Mouse (Mus musculus) stomach, postnatal 0 days (tissue): Measurements from ENCODE around the gene Pdik1l. TPM values are rescaled to one million over a fixed set of nuclear protein-coding genes. Genes with fewer than 3 reads are reported as not detected.

Source experiments
- ATAC-seq: fragments of 200-750 bp; cut with Nextera tagmentation; 2 replicates; pipeline ENCODE4 v1.8.0; 2017; ENCODE audit not compliant: low FRiP score, low TSS enrichment
- DNase-seq: peaks from one replicate; pipeline ENCODE4 v3.0.0-alpha.2; 2016; ENCODE audit warnings: low spot score
- H3K27ac ChIP-seq: fragments of 300-500 bp; sonication (generic); replicated peaks from 2 replicates; pipeline ENCODE4 v1.5.1; 2014; ENCODE audit warnings: mild to moderate bottlenecking, control low read depth
- H3K27me3 ChIP-seq: fragments of 300-500 bp; sonication (generic); 2 replicates; pipeline ENCODE4 v1.6.1; 2014; ENCODE audit warnings: low read length; ENCODE audit not compliant: control insufficient read depth, insufficient read depth
- H3K36me3 ChIP-seq: fragments of 300-500 bp; sonication (generic); 2 replicates; pipeline ENCODE4 v1.6.1; 2014; ENCODE audit warnings: low read length, mixed read lengths; ENCODE audit not compliant: control insufficient read depth, insufficient read depth
- H3K4me1 ChIP-seq: fragments of 300-500 bp; sonication (generic); replicated peaks from 2 replicates; pipeline ENCODE4 v1.6.1; 2014; ENCODE audit warnings: antibody characterized with exemption; ENCODE audit not compliant: control insufficient read depth, insufficient read depth
- H3K4me2 ChIP-seq: fragments of 300-500 bp; sonication (generic); replicated peaks from 2 replicates; pipeline ENCODE4 v1.6.1; 2014; ENCODE audit warnings: low read depth, mild to moderate bottlenecking, control low read depth, moderate library complexity
- H3K4me3 ChIP-seq: fragments of 300-500 bp; sonication (generic); 2 replicates; pipeline ENCODE4 v1.5.1; 2014; ENCODE audit warnings: low read depth, low read length, control low read depth
- H3K9ac ChIP-seq: fragments of 300-500 bp; sonication (generic); 2 replicates; pipeline ENCODE4 v1.6.1; 2014; ENCODE audit warnings: mild to moderate bottlenecking, low read length, control low read depth, mixed read lengths
- H3K9me3 ChIP-seq: fragments of 300-500 bp; sonication (generic); 2 replicates; pipeline ENCODE4 v1.6.1; 2016; ENCODE audit warnings: low read length; ENCODE audit not compliant: control insufficient read depth
- CTCF ChIP-seq: IDR thresholded peaks from 2 replicates; pipeline ENCODE4 v1.5.1; 2016; ENCODE audit warnings: antibody characterized with exemption, low read depth, mild to moderate bottlenecking, moderate library complexity
- EP300 ChIP-seq: optimal IDR thresholded peaks from 2 replicates; pipeline ENCODE3; 2016; ENCODE audit warnings: antibody characterized with exemption
- WGBS: fragments of 180-500 bp; shearing (Covaris S2); extraction: QIAGEN DNeasy Blood & Tissue Kit; methylation state at CpG from one replicate; pipeline ENCODE4 v1.1.7; 2014; 5-methylcytosine and 5-hydroxymethylcytosine counted together
- polyA plus RNA-seq: library from polyadenylated mRNA; unstranded; fragments of >200 nt; fragmentation: Nextera tagmentation; extraction: Ambion mirVana; gene quantifications from 2 replicates; pipeline ENCODE4 v1.2.1, GENCODE M21; 2015

The Pdik1l gene
- polyA plus RNA-seq, 1 experiment from 2014 or later: 8.4 TPM

DNA sequence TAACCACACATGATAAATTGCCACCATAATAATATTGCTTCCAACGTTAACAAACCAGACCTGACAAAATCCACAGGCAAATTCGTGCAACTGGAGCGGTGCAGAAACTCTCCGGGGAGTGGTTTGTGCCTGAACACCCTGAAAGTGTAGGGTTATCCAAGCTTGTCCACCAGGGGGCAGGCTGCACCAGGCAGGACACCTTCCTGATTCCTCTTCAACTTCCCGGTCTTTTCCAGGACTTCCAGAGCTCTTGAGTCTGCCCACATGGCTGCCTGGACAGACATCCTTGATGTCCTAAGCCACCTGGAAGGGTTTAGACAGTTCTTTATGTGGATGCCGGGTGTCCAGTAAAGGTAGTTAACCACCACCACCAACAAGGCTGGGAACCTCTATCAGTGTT is 24.5 kb downstream of the Pdik1l start:
- Histone ChIP-seq H3K27ac (no peak overlapping the region), H3K4me1 (no peaks in the 10 kb centered on the region), H3K4me2 (no peak overlapping the region), H3K9ac (no peak overlapping the region), H3K4me3 (no peak overlapping the region), H3K27me3 (no peaks in the 10 kb centered on the region), H3K9me3 (no peaks in the 10 kb centered on the region), H3K36me3 (no peaks in the 10 kb centered on the region)
- peak; percentile 49; the same call in 1 of the 2 replicates for ATAC-seq
- WGBS: 28% methylated on average over 6 of the region's 6 CpGs
- DNase-seq: peak; percentile 84
- TF ChIP-seq EP300: no peak
- peak; percentile 84 for TF ChIP-seq CTCF

DNA sequence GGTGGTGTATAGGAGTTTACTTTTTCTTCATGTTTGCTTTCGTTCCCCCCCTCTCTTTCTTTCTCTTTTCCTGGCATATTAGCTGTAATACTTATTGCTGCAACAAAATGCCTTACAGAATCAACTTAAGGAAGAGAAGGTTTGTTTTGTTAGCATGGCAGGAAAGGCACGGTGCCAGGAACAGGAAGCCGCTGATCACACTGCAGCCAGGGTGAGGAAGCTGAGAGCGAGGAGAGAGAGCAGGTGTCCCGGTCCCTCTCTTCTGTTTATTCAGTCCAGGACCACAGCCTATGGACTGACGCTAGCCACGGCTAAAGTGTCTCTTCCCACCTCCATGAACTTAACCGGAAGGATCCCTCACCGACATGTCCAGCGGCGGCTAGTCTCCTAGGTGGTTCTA is 29.3 kb downstream of the Pdik1l start:
- Histone ChIP-seq H3K4me1 (no peaks in the 10 kb centered on the region), H3K9me3 (no peaks in the 10 kb centered on the region), H3K27ac (no peak overlapping the region), H3K36me3 (no peaks in the 10 kb centered on the region), H3K4me3 (no peak overlapping the region), H3K27me3 (no peaks in the 10 kb centered on the region), H3K9ac (no peak overlapping the region), H3K4me2 (no peak overlapping the region)
- DNase-seq (no peak), ATAC-seq (no peak)
- 45% methylated on average over 11 of the region's 11 CpGs for WGBS
- TF ChIP-seq EP300 (no peak), CTCF (no peak)

DNA sequence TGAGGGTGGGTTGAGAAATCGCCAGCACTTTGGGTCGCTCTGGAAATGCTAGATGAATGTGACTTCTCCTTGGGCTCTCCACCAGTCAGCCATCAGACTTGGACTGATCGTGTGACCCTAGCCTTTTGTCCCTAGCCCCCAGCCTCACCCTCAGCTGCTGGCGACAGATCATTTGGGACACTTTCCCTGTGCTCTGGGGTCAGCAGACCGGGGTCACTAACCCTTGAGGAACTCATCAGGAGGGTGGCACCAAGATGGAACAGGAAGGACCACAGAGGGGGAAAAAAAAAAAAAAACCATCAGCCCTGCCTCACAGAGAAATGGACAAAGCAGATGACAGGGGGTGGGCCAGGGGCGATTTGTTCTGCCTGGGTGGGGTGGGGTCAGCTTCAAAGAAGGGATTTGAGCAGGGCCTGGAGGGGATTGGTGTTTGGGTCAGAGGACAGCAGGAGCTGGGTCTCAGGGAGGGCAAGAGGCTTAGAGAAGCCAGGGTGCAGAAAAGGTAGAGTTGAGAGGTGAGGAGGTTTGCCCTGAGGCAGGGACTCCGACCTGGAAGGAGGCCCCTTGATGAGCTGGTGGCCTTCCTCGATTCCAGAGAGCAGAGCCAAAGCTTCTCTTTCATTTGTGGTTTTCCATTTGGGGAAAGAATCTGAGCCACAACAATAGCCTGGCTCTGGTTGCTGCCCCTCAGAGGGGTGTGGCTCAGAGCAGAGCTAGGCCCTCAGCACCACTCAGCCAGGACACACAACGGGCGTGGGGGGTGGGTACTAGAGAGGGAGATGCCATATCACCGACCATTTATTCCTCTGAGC is 30.3 kb downstream of the Pdik1l start:
- TF ChIP-seq EP300: no peak
- no peak for TF ChIP-seq CTCF
- Histone ChIP-seq H3K9ac (no peak overlapping the region), H3K27ac (peak overlapping the region; percentile 31; the same call in 1 of the 2 replicates), H3K9me3 (no peaks in the 10 kb centered on the region), H3K27me3 (no peaks in the 10 kb centered on the region), H3K4me1 (no peaks in the 10 kb centered on the region), H3K36me3 (no peaks in the 10 kb centered on the region), H3K4me3 (no peak overlapping the region), H3K4me2 (no peak overlapping the region)
- no peak for DNase-seq
- no peak for ATAC-seq
- WGBS: 39% methylated on average over 11 of the region's 11 CpGs

DNA sequence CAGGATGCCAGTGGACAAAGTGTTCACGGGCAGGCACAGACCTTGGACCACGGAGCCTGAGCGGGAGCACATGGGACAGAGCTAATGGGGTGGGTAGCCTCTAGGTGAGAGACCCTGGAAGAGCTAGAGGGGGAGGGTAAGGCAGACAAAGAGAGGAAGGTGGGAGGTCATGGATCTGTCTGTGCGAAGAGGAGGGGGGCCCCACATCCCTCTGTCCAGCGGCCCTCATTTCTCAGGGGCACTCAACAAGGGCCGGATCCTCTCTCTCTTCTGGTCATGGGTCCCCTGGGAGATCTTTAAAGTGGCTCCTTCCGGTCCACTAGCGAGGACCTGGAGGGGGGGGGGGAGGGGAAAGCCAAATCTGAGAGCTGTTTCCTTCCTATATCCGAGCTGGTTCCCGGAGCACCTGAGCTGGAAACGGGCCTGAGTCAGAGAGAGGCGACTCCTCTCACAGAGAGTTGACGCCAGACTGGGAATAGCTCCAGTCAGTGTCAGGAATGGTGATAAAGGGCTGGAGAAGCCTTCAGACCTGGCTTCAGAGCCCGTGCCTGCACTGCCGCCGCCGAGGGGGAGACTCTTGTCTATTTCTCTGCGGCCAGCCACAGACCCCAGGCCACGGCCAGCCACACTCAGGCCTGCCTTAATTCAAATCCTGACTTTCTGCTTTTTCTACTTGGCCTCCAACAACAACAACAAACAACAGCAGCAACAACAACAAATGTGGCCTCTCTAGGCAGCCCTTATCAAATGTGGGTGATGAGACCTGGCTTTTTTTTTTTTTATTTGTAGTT is 31.1 kb downstream of the Pdik1l start:
- Histone ChIP-seq H3K4me3 (no peak overlapping the region), H3K9ac (no peak overlapping the region), H3K4me1 (no peaks in the 10 kb centered on the region), H3K9me3 (no peaks in the 10 kb centered on the region), H3K4me2 (no peak overlapping the region), H3K36me3 (no peaks in the 10 kb centered on the region), H3K27ac (peak overlapping the region; percentile 31; the same call in 1 of the 2 replicates), H3K27me3 (peaks cover 7% of the 10 kb centered on the region; the same call in 1 of the 2 replicates)
- no peak for DNase-seq
- no peak for TF ChIP-seq CTCF
- no peak for TF ChIP-seq EP300
- ATAC-seq: peak; percentile 36; the same call in 1 of the 2 replicates
- WGBS: 34% methylated on average over 17 of the region's 19 CpGs

DNA sequence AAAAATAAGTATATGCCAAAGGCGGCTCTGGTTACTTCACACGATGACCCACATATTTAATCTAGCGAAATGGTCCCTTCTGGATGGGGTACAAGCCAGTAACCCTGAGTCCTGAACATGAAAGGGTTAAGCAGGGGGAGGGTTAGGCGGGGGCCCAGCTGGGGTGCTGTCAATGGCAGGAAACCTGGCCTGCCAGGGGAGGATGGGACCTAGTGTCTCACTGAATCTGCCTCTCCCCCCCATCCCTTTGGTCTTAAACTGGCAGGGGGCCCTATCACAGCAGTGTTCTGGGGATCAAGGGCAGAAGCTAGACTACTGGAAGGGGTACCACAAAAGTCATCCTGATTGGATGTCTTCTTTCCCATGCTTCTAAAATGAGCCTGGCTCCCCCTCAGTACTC is 31.8 kb downstream of the Pdik1l start:
- ATAC-seq: no peak
- 45% methylated on average over 4 of the region's 4 CpGs for WGBS
- H3K27ac ChIP-seq: 0 out of 2 replicates have a peak overlapping the region, but pooled peaks have one; percentile 14

More for the DNA sequence above, 31.8 kb downstream of the Pdik1l start:
- H3K9ac ChIP-seq: no peak overlapping the region
- H3K36me3 ChIP-seq: no peaks in the 10 kb centered on the region
- 0 out of 2 replicates have a peak, but pooled peaks cover 2% of the 10 kb centered on the region for H3K4me1 ChIP-seq
- no peak overlapping the region for H3K4me2 ChIP-seq
- H3K27me3 ChIP-seq: peaks cover 7% of the 10 kb centered on the region; the same call in 1 of the 2 replicates
- H3K9me3 ChIP-seq: no peaks in the 10 kb centered on the region
- TF ChIP-seq EP300 (no peak), CTCF (no peak)
- no peak for DNase-seq
- no peak overlapping the region for H3K4me3 ChIP-seq
